Mouse (Mus musculus): ENCODE measurements around the gene Sugp2.

GRCm38 (mm10) chr8:70197603-70198002, 36.4 kb upstream of the Sugp2 start:
- no peak for TF ChIP-seq CTCF (IDR thresholded peaks at IDR 0.05; ENCODE audit: extremely low read depth, insufficient read depth, insufficient read length, insufficient replicate concordance)
- no peak for TF ChIP-seq POLR2A (IDR thresholded peaks at IDR 0.05; ENCODE audit: low read depth, low read length)

Measured in spleen, adult 2 months (tissue).